Mouse (Mus musculus) liver, adult (tissue): Measurements from ENCODE around the gene Bbs9.

Experiments
- GATA4 ChIP-seq: IDR thresholded peaks from 2 replicates; pipeline ENCODE4 v1.6.1; 2014; ENCODE audit warnings: mild to moderate bottlenecking, low read length; ENCODE audit not compliant: insufficient replicate concordance

Gene Bbs9

GRCm38 (mm10) chr9:22708970-22709726 lies 233.6 kb downstream of the Bbs9 start:
- no peak for TF ChIP-seq GATA4

DNA sequence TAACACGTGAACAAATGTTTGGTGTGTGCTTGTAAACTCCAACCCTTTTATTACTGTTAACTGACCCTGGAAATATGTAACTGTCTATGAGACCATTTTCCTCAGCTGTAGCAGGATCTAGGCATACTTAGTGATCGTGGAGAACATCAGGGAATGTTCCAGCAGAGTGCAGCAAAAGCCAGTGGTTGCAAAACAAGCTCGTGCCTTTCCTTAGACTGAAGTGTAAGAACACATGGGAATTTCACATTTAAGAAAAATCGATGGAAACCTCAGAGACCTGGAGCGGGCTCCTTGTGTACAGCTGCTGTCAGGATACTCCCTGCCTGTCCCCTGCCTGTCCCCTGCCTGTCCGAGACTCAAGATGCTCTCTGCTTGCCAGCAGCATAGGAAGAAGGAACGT lies 234.5 kb downstream of the Bbs9 start:
- no peak for TF ChIP-seq GATA4

DNA sequence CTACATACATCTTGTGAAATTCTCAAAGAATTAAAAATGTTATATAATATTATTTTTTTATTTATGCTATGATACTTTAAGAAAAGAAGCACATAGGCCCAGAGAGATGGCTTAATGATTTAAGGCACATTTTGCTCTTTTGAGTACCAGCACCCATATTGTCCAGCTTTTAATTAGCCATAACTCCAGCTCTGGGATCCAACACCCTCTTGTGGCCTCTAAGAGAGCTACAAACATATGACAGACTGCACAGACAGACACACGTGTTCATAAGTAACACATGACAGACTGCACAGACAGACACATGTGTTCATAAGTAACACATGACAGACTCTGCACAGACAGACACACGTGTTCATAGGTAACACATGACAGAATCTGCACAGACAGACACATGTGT lies 235.8 kb downstream of the Bbs9 start:
- TF ChIP-seq GATA4 = no peak

- no peak for TF ChIP-seq GATA4
Measured at GRCm38 (mm10) chr9:22712743-22713142, 237.2 kb downstream of the Bbs9 start.

GRCm38 (mm10) chr9:22717583-22717982 lies 242.1 kb downstream of the Bbs9 start:
- no peak for TF ChIP-seq GATA4

- TF ChIP-seq GATA4 = no peak
Measured at GRCm38 (mm10) chr9:22718174-22718823, 242.8 kb downstream of the Bbs9 start.

- no peak for TF ChIP-seq GATA4
Measured at GRCm38 (mm10) chr9:22732646-22733045, 257.1 kb downstream of the Bbs9 start.

DNA sequence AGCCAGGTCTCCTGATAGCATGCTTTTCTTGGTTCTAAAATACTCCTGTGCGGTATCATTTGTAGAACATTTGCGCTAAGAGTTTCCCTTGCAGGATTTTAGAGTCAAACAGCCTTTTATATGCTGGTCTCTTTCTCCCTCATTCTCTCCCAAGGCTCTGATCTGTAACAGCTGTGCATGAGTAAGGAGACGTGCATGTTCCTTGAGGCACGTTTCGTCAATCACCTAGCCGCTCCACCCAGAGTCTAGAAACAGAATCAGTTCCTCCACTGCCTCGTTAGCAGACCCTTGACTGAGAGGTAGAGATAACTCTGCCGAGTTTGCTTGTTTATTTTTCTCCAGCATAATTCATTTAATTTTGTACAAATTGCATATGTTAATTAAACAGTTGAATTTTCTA lies 259.4 kb downstream of the Bbs9 start:
- TF ChIP-seq GATA4 = no peak

GRCm38 (mm10) chr9:22735385-22735784 lies 259.9 kb downstream of the Bbs9 start:
- TF ChIP-seq GATA4 = no peak

DNA sequence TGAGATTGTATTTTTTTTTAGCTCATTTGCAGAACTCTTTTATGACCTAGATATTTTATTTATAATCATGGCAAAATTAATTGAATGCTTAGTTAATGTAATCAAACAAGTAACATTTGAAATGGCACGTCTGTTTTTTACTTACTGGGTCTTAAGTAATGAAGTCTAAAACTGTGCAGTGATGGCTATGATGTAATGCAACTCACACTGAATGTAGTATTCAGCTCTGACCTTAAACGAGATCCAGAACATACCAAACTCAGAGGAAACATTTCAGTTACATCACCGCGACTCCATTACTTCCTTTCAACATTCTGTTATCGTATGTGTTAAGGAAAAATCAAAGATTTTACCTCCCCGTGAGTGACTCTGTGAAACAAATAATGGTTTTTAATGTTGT lies 262.4 kb downstream of the Bbs9 start:
- TF ChIP-seq GATA4 = no peak

- no peak for TF ChIP-seq GATA4
Measured at GRCm38 (mm10) chr9:22738861-22739260, 263.3 kb downstream of the Bbs9 start.

DNA sequence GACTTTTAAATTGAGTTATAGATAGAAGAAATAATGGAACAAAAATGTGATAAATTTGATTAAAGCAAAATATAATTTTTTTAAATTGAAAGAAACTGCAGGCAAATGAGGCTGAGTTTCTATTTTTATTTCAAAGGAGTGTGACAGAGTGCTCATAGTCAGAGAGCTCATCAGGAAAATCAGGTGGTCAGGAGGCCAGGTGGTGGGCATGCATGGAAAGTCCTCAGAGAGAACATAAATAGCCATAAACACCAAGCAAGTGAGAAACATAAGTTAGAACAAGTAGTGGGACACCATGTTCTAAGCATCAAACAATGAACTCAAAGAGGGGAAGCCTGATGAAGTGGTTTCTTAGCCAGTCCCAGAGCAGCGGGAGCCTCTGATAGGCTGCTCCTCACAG lies 266.5 kb downstream of the Bbs9 start:
- TF ChIP-seq GATA4 = no peak

GRCm38 (mm10) chr9:22748617-22749016 lies 273.1 kb downstream of the Bbs9 start:
- TF ChIP-seq GATA4 = no peak

- TF ChIP-seq GATA4 = no peak
Measured at GRCm38 (mm10) chr9:22750779-22751545, 275.4 kb downstream of the Bbs9 start.

GRCm38 (mm10) chr9:22751546-22751929 lies 276.0 kb downstream of the Bbs9 start:
- no peak for TF ChIP-seq GATA4

DNA sequence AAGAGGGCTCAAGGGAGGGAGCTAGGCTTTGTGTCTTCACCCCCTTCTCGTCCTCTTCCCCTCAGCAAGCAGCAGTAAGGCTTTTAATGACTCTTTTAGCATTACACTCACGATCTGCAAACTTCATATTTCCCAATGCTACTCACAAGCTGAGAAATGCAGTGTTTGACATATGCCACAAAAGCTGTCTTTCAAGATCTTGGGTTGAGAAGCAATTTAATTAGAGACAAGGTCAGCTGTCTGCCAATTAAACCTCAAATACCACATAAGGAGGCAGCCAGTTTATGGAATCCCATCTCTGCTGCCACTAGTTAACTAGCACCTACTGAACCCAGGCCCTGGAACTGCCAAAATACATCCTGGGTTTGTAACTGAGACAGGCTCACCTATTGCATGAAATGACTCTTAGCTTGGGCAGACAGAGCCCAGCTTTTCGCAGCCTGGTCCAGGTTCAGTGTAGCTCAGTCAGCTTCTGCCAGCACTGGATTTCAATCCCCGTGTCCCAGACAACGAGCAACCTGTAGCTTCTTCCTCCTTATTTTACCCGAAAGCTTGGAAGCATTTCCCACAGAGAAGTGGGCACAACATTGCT lies 278.7 kb downstream of the Bbs9 start:
- no peak for TF ChIP-seq GATA4
